Mouse (Mus musculus): ENCODE measurements around the gene Klf2. TPM values are rescaled to one million over a fixed set of nuclear protein-coding genes. Genes with fewer than 3 reads are reported as not detected.

Gene Klf2
- polyA plus RNA-seq, 1 experiment from 2014 or later, result 8.4 TPM

DNA sequence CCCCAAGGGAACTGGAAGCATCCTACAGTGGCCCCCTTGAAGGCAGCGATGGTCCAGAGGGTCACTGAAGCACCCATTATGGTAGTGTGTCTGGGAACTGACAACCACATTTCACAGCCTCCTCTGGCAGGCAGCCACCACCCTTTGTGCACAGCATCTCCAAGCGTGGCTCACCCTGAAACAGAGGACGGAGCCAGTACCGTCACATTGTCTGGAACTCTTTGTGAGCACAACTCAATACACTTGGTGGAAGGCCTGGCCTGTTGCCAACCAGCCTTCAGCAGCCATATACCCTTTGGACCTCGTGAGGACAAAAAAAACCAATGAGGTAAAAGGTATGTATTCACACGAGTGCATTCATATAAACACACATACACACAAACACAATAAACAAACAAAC, 10.6 kb upstream of the Klf2 start:
- 54% methylated on average over 6 of the region's 6 CpGs for WGBS
- 0 out of 2 replicates have a peak, but pooled peaks have one; percentile 23 for ATAC-seq (ENCODE audit: insufficient read depth, low FRiP score, low read depth)

DNA sequence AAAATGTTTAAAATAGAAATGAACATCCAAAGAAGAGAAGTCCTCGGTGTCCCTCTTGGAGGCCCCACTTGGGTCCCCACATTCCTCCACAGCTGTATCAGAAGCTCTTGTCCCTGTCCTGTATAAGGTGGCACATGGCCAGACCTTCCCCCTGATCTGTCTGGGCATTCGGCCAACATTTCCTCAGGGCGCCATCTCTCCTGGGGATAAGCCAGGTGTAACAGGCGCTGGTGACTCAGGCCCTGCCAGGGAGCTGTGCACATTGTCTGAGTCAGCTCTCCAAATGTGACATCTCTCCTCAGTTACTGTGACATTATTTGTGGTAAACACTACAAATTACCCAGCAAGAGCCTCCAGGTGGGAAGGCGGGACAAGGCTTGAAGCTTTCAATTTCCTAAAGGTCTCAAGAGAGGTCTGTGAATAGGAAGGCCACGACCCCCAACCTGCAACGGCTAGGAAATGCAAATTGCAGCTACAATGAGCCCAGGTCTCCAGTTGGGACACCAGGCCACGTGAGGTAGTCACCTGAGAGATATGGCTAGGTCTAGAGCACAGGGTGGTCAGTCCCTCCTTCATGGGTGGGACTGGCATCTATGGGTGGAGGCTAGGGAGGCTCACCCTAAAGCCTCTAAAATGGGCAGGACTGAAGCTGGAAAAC, 7.9 kb upstream of the Klf2 start:
- 38% methylated on average over 8 of the region's 8 CpGs for WGBS
- ATAC-seq (ENCODE audit: insufficient read depth, low FRiP score, low read depth), result peak; percentile 55; the same call in 1 of the 2 replicates
- H3K27ac ChIP-seq, result no peak overlapping the region; the same call in 1 of the 2 replicates

More for the DNA sequence above, 10.6 kb upstream of the Klf2 start:
- H3K9me3 ChIP-seq, result no peaks in the 10 kb centered on the region
- H3K36me3 ChIP-seq, result no peaks in the 10 kb centered on the region
- H3K27ac ChIP-seq, result no peak overlapping the region
- no peaks in the 10 kb centered on the region for H3K27me3 ChIP-seq (replicated peaks)
- no peak overlapping the region for H3K4me3 ChIP-seq (replicated peaks)
- H3K4me1 ChIP-seq, result peaks cover 6% of the 10 kb centered on the region; the same call in 1 of the 2 replicates
- H3K9ac ChIP-seq, result no peak overlapping the region
- H3K4me2 ChIP-seq, result no peak overlapping the region

DNA sequence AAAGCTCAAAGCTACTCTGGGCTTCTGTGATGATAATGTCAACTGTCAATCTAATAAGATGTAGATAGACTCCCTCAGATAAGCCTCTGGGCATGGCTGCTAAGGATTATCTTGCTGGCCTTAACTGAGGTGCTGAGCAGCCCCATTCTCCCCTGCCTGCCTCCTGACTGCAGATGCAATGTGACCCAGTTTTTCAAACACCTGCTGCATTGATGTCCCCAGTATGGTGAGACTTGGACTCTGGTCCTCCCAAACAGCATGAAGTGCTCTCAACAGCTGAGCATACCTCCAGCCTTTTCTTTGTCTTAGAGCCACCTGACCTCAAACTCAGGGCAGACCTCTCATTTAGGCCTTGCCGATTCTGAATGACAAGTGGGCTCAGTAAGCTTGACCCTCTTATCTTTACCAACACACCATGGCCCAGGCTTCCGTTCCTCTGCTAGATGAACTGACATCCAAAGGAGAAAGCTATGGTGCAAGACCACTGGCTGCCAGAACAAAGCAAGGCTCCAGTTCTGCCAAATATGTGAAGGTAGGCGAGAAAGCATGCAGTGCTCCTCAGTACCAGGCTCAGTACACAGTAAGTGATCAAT, 5.8 kb upstream of the Klf2 start:
- no peaks in the 10 kb centered on the region; the same call in 1 of the 2 replicates for H3K27me3 ChIP-seq (replicated peaks)
- no peaks in the 10 kb centered on the region for H3K9me3 ChIP-seq
- no peak overlapping the region for H3K4me2 ChIP-seq
- no peak overlapping the region for H3K4me3 ChIP-seq (replicated peaks)
- no peaks in the 10 kb centered on the region for H3K36me3 ChIP-seq
- no peak overlapping the region for H3K9ac ChIP-seq
- ATAC-seq (ENCODE audit: insufficient read depth, low FRiP score, low read depth), result no peak
- 59% methylated on average over 3 of the region's 3 CpGs for WGBS
- H3K4me1 ChIP-seq, result peaks cover 8% of the 10 kb centered on the region; the same call in 1 of the 2 replicates
- H3K27ac ChIP-seq, result no peak overlapping the region

More for the DNA sequence above, 7.9 kb upstream of the Klf2 start:
- H3K4me1 ChIP-seq, result peaks cover 6% of the 10 kb centered on the region; the same call in 1 of the 2 replicates
- no peaks in the 10 kb centered on the region for H3K36me3 ChIP-seq
- H3K4me3 ChIP-seq (replicated peaks), result no peak overlapping the region
- H3K9ac ChIP-seq, result no peak overlapping the region
- H3K9me3 ChIP-seq, result no peaks in the 10 kb centered on the region
- H3K4me2 ChIP-seq, result no peak overlapping the region
- no peaks in the 10 kb centered on the region for H3K27me3 ChIP-seq (replicated peaks)

DNA sequence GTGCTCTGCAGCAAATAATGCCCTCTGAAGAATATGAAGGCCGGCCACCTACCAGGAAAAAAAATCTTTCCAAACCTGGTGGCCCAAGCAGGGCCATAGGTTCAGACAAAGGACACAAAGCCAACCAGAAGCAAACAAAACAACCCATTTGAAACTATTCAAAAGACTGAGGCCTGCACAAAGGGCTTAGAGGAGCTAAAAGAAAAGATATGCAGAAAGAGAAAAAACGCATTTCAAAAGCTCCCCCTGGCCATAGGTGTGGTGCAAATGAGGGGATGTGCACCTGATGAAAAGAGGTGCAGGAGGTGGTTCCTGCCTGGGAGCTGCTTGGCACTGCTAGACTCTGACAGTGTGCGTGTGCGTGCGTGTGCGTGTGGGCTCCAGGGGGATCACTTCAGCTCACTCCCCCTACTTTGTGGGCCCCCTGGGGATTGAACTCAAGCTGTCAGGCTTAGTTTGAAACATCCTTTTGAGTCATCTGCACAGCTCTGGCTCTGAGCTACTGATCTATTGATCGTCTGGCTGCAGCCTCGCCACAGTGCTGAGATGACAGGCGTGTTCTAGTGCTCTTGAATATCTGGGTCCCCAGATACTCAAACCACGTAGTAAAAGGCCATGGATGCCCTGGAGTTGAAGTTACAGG, 2.7 kb upstream of the Klf2 start:
- H3K36me3 ChIP-seq, result no peaks in the 10 kb centered on the region
- WGBS, result 57% methylated on average over 10 of the region's 10 CpGs
- H3K4me2 ChIP-seq, result no peak overlapping the region
- H3K27me3 ChIP-seq (replicated peaks), result peaks cover 20% of the 10 kb centered on the region
- H3K9ac ChIP-seq, result no peak overlapping the region
- peaks cover 16% of the 10 kb centered on the region for H3K4me1 ChIP-seq
- H3K9me3 ChIP-seq, result no peaks in the 10 kb centered on the region
- no peak overlapping the region for H3K27ac ChIP-seq
- H3K4me3 ChIP-seq (replicated peaks), result no peak overlapping the region
- ATAC-seq (ENCODE audit: insufficient read depth, low FRiP score, low read depth), result no peak

DNA sequence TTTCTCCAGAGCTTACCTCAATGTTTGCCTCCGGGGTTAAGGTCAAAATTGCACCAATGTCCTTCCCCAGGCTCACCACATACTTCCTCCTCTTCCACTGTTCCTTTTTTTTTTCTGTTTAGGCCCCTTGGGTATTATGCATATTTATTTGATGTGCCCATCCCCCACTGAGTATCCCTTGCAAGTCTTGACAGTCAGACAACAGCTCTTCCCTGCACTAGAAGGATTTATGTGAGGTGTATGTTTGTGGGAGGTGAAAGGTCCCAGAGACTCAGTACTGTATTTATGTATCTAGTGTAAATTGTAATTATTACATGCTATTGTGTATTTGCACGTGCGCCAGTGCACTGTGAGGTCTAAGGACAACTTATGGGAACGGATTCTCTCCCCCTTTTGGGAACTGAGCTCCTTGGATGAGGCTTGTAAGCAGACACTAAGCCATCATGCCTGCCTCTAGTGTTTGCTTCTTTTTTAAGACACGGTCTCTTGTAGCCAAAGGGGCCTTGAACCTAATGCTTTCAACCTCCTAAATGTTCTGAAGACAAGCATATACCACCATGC, 1.0 kb upstream of the Klf2 start:
- H3K27me3 ChIP-seq (replicated peaks), result peaks cover 25% of the 10 kb centered on the region
- WGBS, result 46% methylated on average over 5 of the region's 5 CpGs
- no peak overlapping the region for H3K27ac ChIP-seq
- no peak for ATAC-seq (ENCODE audit: insufficient read depth, low FRiP score, low read depth)
- H3K36me3 ChIP-seq, result no peaks in the 10 kb centered on the region
- H3K4me1 ChIP-seq, result peaks cover 18% of the 10 kb centered on the region
- H3K9me3 ChIP-seq, result no peaks in the 10 kb centered on the region
- H3K4me2 ChIP-seq, result no peak overlapping the region
- H3K4me3 ChIP-seq (replicated peaks), result no peak overlapping the region
- no peak overlapping the region for H3K9ac ChIP-seq

DNA sequence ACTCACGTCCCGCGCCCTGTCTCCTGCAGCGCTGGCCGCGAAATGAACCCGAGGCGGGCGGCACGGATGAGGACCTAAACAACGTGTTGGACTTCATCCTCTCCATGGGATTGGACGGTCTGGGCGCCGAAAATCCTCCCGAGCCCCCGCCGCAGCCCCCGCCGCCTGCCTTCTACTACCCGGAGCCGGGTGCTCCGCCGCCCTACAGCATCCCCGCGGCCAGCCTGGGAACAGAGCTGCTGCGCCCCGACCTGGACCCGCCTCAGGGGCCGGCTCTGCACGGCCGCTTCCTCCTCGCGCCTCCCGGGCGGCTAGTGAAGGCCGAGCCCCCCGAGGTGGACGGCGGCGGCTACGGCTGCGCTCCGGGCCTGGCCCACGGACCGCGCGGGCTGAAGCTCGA, 564 bp downstream of the Klf2 start:
- H3K27ac ChIP-seq, result peak overlapping the region; percentile 3; the same call in 1 of the 2 replicates

DNA sequence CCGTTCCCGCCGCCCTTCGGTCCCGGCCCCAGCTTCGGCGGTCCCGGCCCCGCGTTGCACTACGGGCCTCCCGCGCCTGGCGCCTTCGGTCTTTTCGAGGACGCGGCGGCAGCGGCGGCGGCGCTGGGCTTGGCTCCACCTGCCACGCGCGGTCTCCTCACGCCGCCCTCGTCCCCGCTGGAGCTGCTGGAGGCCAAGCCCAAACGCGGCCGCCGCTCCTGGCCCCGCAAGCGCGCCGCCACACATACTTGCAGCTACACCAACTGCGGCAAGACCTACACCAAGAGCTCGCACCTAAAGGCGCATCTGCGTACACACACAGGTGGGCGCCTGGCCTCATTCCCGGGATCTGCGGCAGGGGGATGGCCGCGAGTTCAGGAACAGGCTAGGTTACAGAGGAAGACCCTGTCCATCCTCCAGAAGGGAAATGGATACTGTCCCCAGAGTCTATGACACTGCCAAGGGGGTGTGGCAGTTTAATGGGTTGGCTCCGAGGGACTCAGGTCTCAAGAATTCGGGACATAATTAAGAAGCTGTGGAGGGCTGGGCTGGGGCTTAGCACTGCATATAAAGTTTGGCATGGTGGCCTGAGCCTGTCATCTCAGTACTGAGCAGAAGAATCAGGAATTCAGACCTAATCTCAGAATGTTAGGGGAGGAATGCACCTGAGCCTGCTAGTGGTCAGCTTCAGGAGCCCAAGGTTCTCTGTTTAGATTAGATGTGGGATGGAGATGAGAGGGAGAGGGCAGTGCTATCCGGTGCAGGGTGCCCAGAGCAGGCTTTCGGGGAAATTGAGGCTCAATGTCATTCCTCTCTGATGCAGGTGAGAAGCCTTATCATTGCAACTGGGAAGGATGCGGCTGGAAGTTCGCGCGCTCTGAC, 1.3 kb downstream of the Klf2 start:
- H3K27me3 ChIP-seq (replicated peaks), result peaks cover 25% of the 10 kb centered on the region
- peak overlapping the region; percentile 51 for H3K4me3 ChIP-seq (replicated peaks)
- H3K4me1 ChIP-seq, result peaks cover 18% of the 10 kb centered on the region
- no peak overlapping the region for H3K27ac ChIP-seq
- peak overlapping the region; percentile 72 for H3K4me2 ChIP-seq
- H3K9me3 ChIP-seq, result no peaks in the 10 kb centered on the region
- no peak for ATAC-seq (ENCODE audit: insufficient read depth, low FRiP score, low read depth)
- H3K9ac ChIP-seq, result peak overlapping the region; percentile 5
- 7% methylated on average over 55 of the region's 55 CpGs for WGBS
- H3K36me3 ChIP-seq, result no peaks in the 10 kb centered on the region

More for the DNA sequence above, 564 bp downstream of the Klf2 start:
- Histone ChIP-seq H3K9ac (peak overlapping the region; percentile 5; the same call in 1 of the 2 replicates), H3K36me3 (no peaks in the 10 kb centered on the region), H3K9me3 (no peaks in the 10 kb centered on the region), H3K4me2 (peak overlapping the region; percentile 72), H3K4me1 (peaks cover 18% of the 10 kb centered on the region), H3K4me3 (replicated peaks) (peak overlapping the region; percentile 51), H3K27me3 (replicated peaks) (peaks cover 25% of the 10 kb centered on the region)
- ATAC-seq (ENCODE audit: insufficient read depth, low FRiP score, low read depth), result no peak
- 0% methylated on average over 48 of the region's 48 CpGs for WGBS

DNA sequence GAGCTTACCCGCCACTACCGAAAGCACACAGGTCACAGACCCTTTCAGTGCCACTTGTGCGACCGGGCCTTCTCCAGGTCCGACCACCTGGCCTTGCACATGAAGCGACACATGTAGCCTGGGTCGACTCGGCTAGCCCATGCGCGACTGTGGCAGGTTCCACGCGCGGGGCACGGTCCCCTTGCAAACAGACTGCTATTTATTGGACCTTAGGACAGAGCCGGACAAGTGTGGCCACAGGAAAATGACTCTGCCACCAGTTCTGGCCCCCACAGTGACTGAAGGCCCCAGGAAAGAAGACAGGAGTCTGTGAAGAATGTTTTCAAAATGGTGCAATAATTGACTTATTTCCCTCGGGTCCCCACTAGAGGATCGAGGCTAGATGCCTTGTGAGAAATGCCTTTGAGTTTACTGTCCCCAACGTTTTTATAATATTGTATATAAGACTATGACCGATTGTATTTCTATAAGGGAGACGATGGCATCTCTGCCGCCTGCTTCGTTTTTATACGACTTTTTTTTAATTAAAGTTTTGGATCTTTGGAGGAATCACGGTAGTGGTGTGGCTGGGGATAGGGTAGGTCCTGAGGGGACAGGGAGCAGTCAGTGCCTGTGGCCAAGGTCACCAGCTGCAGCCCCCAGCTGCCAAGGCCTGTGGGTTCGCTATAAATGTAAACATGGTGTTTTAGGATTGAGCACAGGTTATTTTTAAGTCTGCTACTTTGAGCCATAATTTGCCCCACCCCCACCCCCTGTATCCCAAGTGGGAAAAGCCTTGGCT, 2.2 kb downstream of the Klf2 start:
- H3K4me1 ChIP-seq, result peaks cover 18% of the 10 kb centered on the region
- peak overlapping the region; percentile 51 for H3K4me3 ChIP-seq (replicated peaks)
- H3K4me2 ChIP-seq, result peak overlapping the region; percentile 72
- no peaks in the 10 kb centered on the region for H3K36me3 ChIP-seq
- H3K27ac ChIP-seq, result no peak overlapping the region
- WGBS, result 59% methylated on average over 25 of the region's 25 CpGs
- H3K27me3 ChIP-seq (replicated peaks), result peaks cover 25% of the 10 kb centered on the region
- ATAC-seq (ENCODE audit: insufficient read depth, low FRiP score, low read depth), result no peak
- no peak overlapping the region for H3K9ac ChIP-seq
- no peaks in the 10 kb centered on the region for H3K9me3 ChIP-seq

DNA sequence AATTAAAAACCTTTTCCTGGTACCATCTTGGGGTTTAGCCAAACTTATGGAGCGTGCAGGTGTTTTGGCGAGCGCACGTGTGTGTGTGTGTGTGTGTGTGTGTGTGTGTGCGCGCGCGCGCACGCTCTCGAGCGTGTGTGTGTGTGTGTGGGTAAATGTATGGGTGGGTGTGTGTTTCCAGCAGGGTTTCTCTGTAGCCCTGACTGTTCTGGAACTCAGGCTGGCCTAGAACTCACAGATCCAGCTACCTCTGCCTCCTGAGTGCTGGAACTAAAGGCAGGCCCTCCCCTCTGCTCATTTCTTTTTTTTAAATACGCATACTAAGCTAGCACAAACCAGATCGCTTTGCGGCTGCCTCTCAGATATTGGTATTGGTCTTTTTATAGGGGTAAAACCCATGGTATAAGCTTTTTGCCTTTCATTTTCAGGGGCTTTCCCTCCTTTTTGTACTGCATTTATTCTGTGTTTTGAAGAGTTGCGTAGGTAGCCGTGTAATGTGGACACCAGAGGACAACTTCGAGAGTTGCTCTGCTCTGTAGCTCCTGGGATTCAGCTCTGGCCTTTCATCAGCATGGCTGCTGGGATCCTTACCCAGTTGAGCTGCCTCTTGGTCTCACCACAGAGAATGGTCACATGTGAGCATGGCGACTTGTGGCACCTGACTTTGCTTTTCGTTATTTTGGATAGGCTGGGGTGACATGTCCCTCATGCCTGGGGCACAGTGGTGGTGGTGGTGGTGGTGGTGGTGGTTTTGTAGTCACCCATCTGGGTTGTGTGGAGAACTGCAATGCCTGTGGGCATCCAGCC, 3.0 kb downstream of the Klf2 start:
- peaks cover 18% of the 10 kb centered on the region for H3K4me1 ChIP-seq
- H3K9ac ChIP-seq, result no peak overlapping the region
- peaks cover 25% of the 10 kb centered on the region for H3K27me3 ChIP-seq (replicated peaks)
- H3K36me3 ChIP-seq, result no peaks in the 10 kb centered on the region
- peak overlapping the region; percentile 51; the same call in 1 of the 2 replicates for H3K4me3 ChIP-seq (replicated peaks)
- no peak for ATAC-seq (ENCODE audit: insufficient read depth, low FRiP score, low read depth)
- WGBS, result 88% methylated on average over 20 of the region's 20 CpGs
- no peak overlapping the region for H3K27ac ChIP-seq
- H3K9me3 ChIP-seq, result no peaks in the 10 kb centered on the region
- H3K4me2 ChIP-seq, result peak overlapping the region; percentile 17; the same call in 1 of the 2 replicates

DNA sequence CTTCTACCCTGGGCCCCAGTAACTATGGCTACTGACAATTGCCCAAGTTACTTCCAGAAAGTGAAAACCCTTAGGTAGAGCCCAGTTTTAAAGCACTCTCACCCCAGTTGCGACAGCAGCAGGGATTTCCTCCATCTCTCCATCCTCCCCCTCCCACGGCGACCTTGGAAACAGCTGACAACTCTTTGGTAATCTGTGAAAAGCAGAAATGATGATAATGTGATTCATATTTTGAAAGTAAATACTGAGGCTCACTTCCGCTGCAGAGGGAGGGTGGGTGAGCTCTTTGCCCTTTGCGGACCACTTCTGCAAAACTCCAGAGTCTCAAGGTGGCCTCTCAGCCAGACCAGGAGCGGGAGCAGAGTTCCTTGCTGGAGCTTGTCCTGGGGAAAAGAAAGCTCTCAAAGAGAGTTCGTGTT, 3.6 kb downstream of the Klf2 start:
- Histone ChIP-seq H3K27ac (no peak overlapping the region), H3K9me3 (no peaks in the 10 kb centered on the region), H3K4me3 (replicated peaks) (no peak overlapping the region), H3K36me3 (no peaks in the 10 kb centered on the region), H3K4me1 (peaks cover 18% of the 10 kb centered on the region), H3K4me2 (peak overlapping the region; percentile 22; the same call in 1 of the 2 replicates), H3K27me3 (replicated peaks) (peaks cover 25% of the 10 kb centered on the region), H3K9ac (no peak overlapping the region)
- 52% methylated on average over 7 of the region's 7 CpGs for WGBS
- ATAC-seq (ENCODE audit: insufficient read depth, low FRiP score, low read depth), result no peak

Measured in stomach, embryonic 15.5 days (tissue).